Mouse (Mus musculus): ENCODE data around the gene Isg20. TPM values are rescaled to one million over a fixed set of nuclear protein-coding genes. Genes with fewer than 3 reads are reported as not detected.

Isg20 gene
- polyA plus RNA-seq, 1 experiment from 2014 or later = 0.36 TPM

- peak overlapping the region; percentile 60 for H3K4me3 ChIP-seq
- WGBS = 1% methylated on average over 6 of the region's 6 CpGs
- H3K4me2 ChIP-seq (replicated peaks) = peak overlapping the region; percentile 82
- H3K9ac ChIP-seq (replicated peaks) = peak overlapping the region; percentile 52; the same call in 1 of the 2 replicates
- ATAC-seq (ENCODE audit: low FRiP score, low read depth) = peak; percentile 57
- H3K4me1 ChIP-seq = peaks cover 68% of the 10 kb centered on the region
- peaks cover 21% of the 10 kb centered on the region for H3K27me3 ChIP-seq
- no peaks in the 10 kb centered on the region for H3K9me3 ChIP-seq
- peak overlapping the region; percentile 81 for H3K27ac ChIP-seq (replicated peaks)
- H3K36me3 ChIP-seq = no peaks in the 10 kb centered on the region
Observed at GRCm38 (mm10) chr7:78884139-78884538, 29.1 kb upstream of the Isg20 start.

DNA sequence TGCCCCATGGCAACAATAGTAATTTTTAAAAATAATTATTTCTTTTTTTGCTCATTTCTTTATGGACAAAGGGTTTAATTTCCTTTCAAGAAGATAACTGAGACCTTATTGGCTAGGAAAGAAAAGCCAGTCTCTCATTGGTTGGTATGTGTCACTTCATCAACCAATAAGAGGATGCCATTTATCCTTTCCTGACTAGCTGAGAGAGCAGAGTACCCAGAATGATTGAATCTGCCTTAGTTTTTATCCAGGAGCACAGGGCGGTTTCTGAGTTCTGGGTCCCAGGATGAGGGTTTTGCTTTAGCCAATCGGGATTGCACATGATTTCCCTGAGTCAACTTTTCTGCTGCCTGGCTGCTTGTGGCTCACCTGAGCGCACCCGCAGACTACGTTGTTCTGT lies 27.8 kb upstream of the Isg20 start:
- H3K9ac ChIP-seq (replicated peaks) = 0 out of 2 replicates have a peak overlapping the region, but pooled peaks have one; percentile 24
- peak overlapping the region; percentile 82 for H3K4me2 ChIP-seq (replicated peaks)
- ATAC-seq (ENCODE audit: low FRiP score, low read depth) = no peak
- no peaks in the 10 kb centered on the region for H3K9me3 ChIP-seq
- peak overlapping the region; percentile 72 for H3K27ac ChIP-seq (replicated peaks)
- peaks cover 72% of the 10 kb centered on the region for H3K4me1 ChIP-seq
- no peaks in the 10 kb centered on the region for H3K36me3 ChIP-seq
- H3K4me3 ChIP-seq = peak overlapping the region; percentile 11; the same call in 1 of the 2 replicates
- 81% methylated on average over 5 of the region's 5 CpGs for WGBS
- peaks cover 32% of the 10 kb centered on the region for H3K27me3 ChIP-seq

DNA sequence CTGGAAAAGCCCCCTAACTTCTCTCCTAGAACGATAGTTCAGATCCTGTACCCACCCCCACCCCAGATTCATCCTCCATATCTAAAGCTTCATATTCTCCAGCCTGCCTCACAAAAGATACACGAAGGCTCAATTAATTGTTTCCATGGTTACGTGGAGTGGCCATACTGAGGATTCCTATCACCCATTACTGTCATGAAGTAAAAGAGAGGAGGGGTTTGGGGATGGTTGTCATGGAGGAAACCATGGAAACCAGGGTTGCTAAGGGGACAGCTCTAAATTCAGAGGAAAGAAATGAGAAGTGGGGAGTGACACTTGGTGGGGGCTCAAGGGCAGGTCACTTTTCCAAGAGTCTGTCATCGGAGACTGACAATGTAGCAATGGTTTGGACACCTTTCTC lies 26.7 kb upstream of the Isg20 start:
- no peak for ATAC-seq (ENCODE audit: low FRiP score, low read depth)
- Histone ChIP-seq H3K36me3 (no peaks in the 10 kb centered on the region), H3K4me1 (peaks cover 63% of the 10 kb centered on the region), H3K9me3 (no peaks in the 10 kb centered on the region), H3K4me3 (peak overlapping the region; percentile 11; the same call in 1 of the 2 replicates), H3K27ac (replicated peaks) (peak overlapping the region; percentile 73), H3K9ac (replicated peaks) (no peak overlapping the region; the same call in 1 of the 2 replicates), H3K27me3 (peaks cover 32% of the 10 kb centered on the region), H3K4me2 (replicated peaks) (peak overlapping the region; percentile 82)
- WGBS = 19% methylated on average over 4 of the region's 4 CpGs

- H3K4me2 ChIP-seq (replicated peaks) = peak overlapping the region; percentile 82
- peak; percentile 17; the same call in 1 of the 2 replicates for ATAC-seq (ENCODE audit: low FRiP score, low read depth)
- H3K27ac ChIP-seq (replicated peaks) = peak overlapping the region; percentile 73
- no peaks in the 10 kb centered on the region for H3K36me3 ChIP-seq
- H3K9me3 ChIP-seq = no peaks in the 10 kb centered on the region
- 61% methylated on average over 9 of the region's 9 CpGs for WGBS
- peaks cover 32% of the 10 kb centered on the region for H3K27me3 ChIP-seq
- H3K4me1 ChIP-seq = peaks cover 58% of the 10 kb centered on the region
- H3K4me3 ChIP-seq = peak overlapping the region; percentile 10; the same call in 1 of the 2 replicates
- H3K9ac ChIP-seq (replicated peaks) = peak overlapping the region; percentile 28; the same call in 1 of the 2 replicates
Observed at GRCm38 (mm10) chr7:78887431-78887842, 25.8 kb upstream of the Isg20 start.

DNA sequence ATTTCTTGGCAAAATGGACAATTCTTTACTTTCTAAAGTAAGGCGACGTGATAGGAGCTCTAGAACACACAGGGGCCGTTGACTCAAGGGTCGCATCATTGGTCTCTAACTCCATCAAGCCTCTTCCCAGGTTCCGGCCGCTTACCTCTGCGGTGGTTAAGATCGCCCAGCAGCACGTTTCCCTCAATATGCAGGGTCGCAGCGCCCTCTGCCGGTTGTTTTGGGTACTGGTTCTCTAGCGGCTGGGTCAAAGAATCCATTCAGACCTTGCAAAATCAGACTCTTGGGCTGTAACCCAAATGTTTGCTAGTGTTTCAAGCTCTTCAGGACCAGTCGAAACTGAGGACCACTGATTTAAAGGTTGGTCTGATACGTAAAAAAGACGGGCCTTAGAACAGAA lies 22.6 kb upstream of the Isg20 start:
- Histone ChIP-seq H3K9me3 (no peaks in the 10 kb centered on the region), H3K27ac (replicated peaks) (no peak overlapping the region), H3K36me3 (no peaks in the 10 kb centered on the region), H3K4me1 (peaks cover 39% of the 10 kb centered on the region), H3K4me2 (replicated peaks) (no peak overlapping the region), H3K4me3 (no peak overlapping the region), H3K27me3 (peaks cover 32% of the 10 kb centered on the region), H3K9ac (replicated peaks) (no peak overlapping the region)
- ATAC-seq (ENCODE audit: low FRiP score, low read depth) = no peak
- WGBS = 3% methylated on average over 16 of the region's 16 CpGs

GRCm38 (mm10) chr7:78893917-78894316 lies 19.3 kb upstream of the Isg20 start:
- peaks cover 22% of the 10 kb centered on the region for H3K4me1 ChIP-seq
- no peaks in the 10 kb centered on the region for H3K36me3 ChIP-seq
- no peak overlapping the region for H3K4me2 ChIP-seq (replicated peaks)
- H3K27me3 ChIP-seq = peaks cover 13% of the 10 kb centered on the region
- WGBS = 89% methylated on average over 10 of the region's 10 CpGs
- no peak overlapping the region for H3K4me3 ChIP-seq
- H3K9me3 ChIP-seq = no peaks in the 10 kb centered on the region
- no peak overlapping the region for H3K9ac ChIP-seq (replicated peaks)
- no peak overlapping the region for H3K27ac ChIP-seq (replicated peaks)
- no peak for ATAC-seq (ENCODE audit: low FRiP score, low read depth)

- Histone ChIP-seq H3K36me3 (no peaks in the 10 kb centered on the region), H3K9me3 (no peaks in the 10 kb centered on the region), H3K4me2 (replicated peaks) (peak overlapping the region; percentile 93), H3K4me1 (peaks cover 19% of the 10 kb centered on the region), H3K27me3 (peaks cover 1% of the 10 kb centered on the region), H3K4me3 (peak overlapping the region; percentile 94), H3K9ac (replicated peaks) (0 out of 2 replicates have a peak overlapping the region, but pooled peaks have one; percentile 39), H3K27ac (replicated peaks) (no peak overlapping the region)
- no peak for ATAC-seq (ENCODE audit: low FRiP score, low read depth)
- 56% methylated on average over 13 of the region's 13 CpGs for WGBS
Observed at GRCm38 (mm10) chr7:78895021-78895652, 18.1 kb upstream of the Isg20 start.

GRCm38 (mm10) chr7:78895653-78896333 lies 17.4 kb upstream of the Isg20 start, which contains the start of gene Aen:
TSS of gene Aen (plus strand) at chr7:78895854.
- H3K4me3 ChIP-seq = peak within 1 kb of the TSS; percentile 94
- H3K9me3 ChIP-seq = no peaks in the 10 kb centered on the region
- no peaks in the 10 kb centered on the region; the same call in 1 of the 2 replicates for H3K27me3 ChIP-seq
- peak within 1 kb of the TSS; percentile 69 for H3K9ac ChIP-seq (replicated peaks)
- 5% methylated on average over 53 of the region's 53 CpGs for WGBS
- peaks cover 19% of the 10 kb centered on the region for H3K4me1 ChIP-seq
- H3K27ac ChIP-seq (replicated peaks) = no peak within 1 kb of the TSS
- no peaks in the 10 kb centered on the region for H3K36me3 ChIP-seq
- H3K4me2 ChIP-seq (replicated peaks) = peak within 1 kb of the TSS; percentile 93
- ATAC-seq (ENCODE audit: low FRiP score, low read depth) = peak; percentile 98

DNA sequence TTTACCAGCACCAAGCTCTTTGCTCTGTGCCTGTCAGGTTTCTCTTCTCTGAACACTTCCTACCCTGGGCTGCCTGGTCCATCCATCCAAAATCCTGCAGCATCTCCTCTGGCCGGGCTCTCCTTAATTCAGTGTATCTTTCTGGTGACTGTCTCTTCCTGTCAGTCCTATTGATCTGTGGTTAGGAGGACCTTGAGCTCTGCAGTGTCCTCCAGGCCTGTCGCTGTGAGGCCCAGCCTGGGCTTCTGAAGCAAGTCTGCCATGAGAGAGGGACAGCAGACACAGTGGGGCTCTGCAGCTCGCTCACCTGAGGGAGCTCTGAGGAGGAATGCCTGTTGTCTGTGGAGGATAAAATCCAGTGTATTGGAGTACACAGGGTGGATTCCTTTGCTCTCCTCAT lies 15.7 kb upstream of the Isg20 start:
- WGBS = 96% methylated on average over 3 of the region's 3 CpGs
- no peak for ATAC-seq (ENCODE audit: low FRiP score, low read depth)
- H3K27me3 ChIP-seq = no peaks in the 10 kb centered on the region; the same call in 1 of the 2 replicates
- H3K27ac ChIP-seq (replicated peaks) = no peak overlapping the region
- no peaks in the 10 kb centered on the region for H3K9me3 ChIP-seq
- H3K4me3 ChIP-seq = no peak overlapping the region
- peaks cover 19% of the 10 kb centered on the region for H3K4me1 ChIP-seq
- H3K4me2 ChIP-seq (replicated peaks) = no peak overlapping the region
- peaks cover 9% of the 10 kb centered on the region for H3K36me3 ChIP-seq
- 0 out of 2 replicates have a peak overlapping the region, but pooled peaks have one; percentile 15 for H3K9ac ChIP-seq (replicated peaks)

DNA sequence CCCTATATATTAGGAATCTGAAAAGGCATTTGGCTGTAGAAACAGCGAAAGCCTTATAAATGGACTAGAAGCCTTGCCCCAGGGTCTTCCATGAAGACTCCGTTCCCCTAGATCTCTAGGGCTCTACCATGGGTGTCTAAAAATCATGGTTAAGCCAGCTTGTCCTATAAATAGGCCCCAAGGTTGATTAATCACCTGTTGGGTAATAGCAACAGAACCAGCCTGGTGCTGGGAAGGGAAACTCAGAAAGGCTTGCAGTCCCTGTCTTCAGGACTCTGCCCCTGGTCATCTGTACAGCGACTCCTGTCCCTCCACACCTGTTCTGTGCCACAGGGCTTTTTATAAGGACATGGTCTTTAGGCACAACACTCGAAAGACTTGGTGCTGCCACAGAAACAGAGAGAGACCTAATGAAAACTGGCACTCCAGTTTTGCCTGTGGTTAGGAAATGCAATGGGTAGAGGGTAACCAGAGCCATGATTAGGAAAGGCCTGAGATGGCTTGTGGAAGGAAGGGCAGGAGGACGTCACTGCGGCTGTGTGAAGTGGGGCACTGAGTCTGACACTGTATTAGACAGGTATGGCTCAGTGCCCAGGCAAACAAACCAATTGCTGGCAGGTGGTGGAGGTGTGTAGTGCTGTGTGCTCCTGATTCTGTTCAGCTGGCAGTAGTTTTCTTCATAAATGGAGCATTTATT lies 9.9 kb upstream of the Isg20 start:
- Histone ChIP-seq H3K4me1 (no peaks in the 10 kb centered on the region), H3K4me2 (replicated peaks) (no peak overlapping the region), H3K27me3 (no peaks in the 10 kb centered on the region), H3K27ac (replicated peaks) (no peak overlapping the region), H3K9me3 (no peaks in the 10 kb centered on the region), H3K36me3 (peaks cover 46% of the 10 kb centered on the region), H3K4me3 (no peak overlapping the region), H3K9ac (replicated peaks) (no peak overlapping the region)
- WGBS = 96% methylated on average over 6 of the region's 6 CpGs
- no peak for ATAC-seq (ENCODE audit: low FRiP score, low read depth)

GRCm38 (mm10) chr7:78904175-78904574 lies 9.0 kb upstream of the Isg20 start:
- Histone ChIP-seq H3K9me3 (no peaks in the 10 kb centered on the region), H3K36me3 (peaks cover 46% of the 10 kb centered on the region)

More at GRCm38 (mm10) chr7:78904175-78904574, 9.0 kb upstream of the Isg20 start:
- Histone ChIP-seq H3K27me3 (no peaks in the 10 kb centered on the region), H3K4me1 (no peaks in the 10 kb centered on the region), H3K4me2 (replicated peaks) (no peak overlapping the region), H3K4me3 (no peak overlapping the region), H3K27ac (replicated peaks) (no peak overlapping the region), H3K9ac (replicated peaks) (no peak overlapping the region)
- 98% methylated on average over 2 of the region's 2 CpGs for WGBS
- ATAC-seq (ENCODE audit: low FRiP score, low read depth) = no peak
